Mouse (Mus musculus): ENCODE data around the gene Trim23. TPM values are rescaled to one million over a fixed set of nuclear protein-coding genes. Genes with fewer than 3 reads are reported as not detected.
"Not testable (repeated sequence)": the region's sequence is repeated elsewhere in the genome, so short reads cannot be mapped to it uniquely, and the experiment has no call there.

Trim23 gene
- polyA plus RNA-seq, 1 experiment from 2014 or later = 28.1 TPM

DNA sequence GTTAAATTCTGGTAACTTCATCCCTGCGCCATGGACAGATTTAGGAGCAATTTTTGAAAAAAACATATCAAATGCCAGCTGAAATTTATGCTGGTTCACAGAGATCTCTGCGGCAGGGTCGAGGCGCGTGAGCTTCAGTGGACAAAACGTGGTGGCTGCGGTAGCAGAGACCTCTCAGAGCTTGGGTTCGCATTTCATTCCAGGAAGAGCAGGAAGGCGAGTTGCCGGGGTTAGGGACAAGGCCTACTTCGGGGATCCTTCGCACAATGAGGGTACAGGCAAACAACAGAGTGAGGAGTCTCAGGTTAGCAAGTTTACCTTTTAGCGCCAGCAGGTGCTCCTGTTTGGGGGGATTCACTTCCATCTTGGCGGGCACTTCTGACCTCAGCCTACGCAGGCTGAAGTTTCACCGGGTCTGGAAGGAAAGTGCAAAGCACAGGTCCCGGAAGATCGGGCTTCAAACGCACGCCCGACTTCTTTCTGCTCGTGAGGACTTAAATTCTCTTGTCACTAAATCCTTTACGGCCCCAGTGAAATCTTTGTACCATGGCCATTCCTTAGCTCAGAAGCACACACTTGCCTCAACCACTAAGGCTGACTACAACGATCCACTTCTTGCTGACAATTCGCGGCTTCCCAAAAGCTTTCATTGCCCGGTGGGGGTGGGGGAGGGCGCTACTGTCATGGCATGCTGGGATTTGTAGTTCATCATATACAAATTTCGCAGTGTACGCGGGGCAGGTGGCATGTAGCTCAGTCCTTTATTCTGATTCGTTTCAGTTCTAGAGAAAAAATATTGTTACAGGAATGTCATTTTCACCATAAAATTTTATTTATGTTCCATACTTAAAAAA, 574 bp upstream of the Trim23 start, which contains the start of gene Trappc13:
TSS of gene Trappc13 (minus strand) at position 674 of the 854 bp plus-strand sequence.
- H3K4me3 ChIP-seq = peak within 1 kb of the TSS; percentile 87
- H3K36me3 ChIP-seq = peaks cover 3% of the 10 kb centered on the region
- H3K4me2 ChIP-seq (replicated peaks) = peak within 1 kb of the TSS; percentile 80
- peak within 1 kb of the TSS; percentile 85 for H3K9ac ChIP-seq
- ATAC-seq (ENCODE audit: low FRiP score) = peak; percentile 94
- H3K27me3 ChIP-seq = no peaks in the 10 kb centered on the region
- H3K27ac ChIP-seq = peak within 1 kb of the TSS; percentile 79
- H3K9me3 ChIP-seq (replicated peaks) = no peaks in the 10 kb centered on the region
- peaks cover 10% of the 10 kb centered on the region for H3K4me1 ChIP-seq
- under 1% methylated on average over 32 of the region's 32 CpGs for WGBS

- Histone ChIP-seq H3K9me3 (replicated peaks) (no peaks in the 10 kb centered on the region), H3K27ac (peak overlapping the region; percentile 79), H3K27me3 (no peaks in the 10 kb centered on the region), H3K4me2 (replicated peaks) (peak overlapping the region; percentile 61), H3K4me1 (peaks cover 10% of the 10 kb centered on the region), H3K4me3 (peak overlapping the region; percentile 87), H3K36me3 (peaks cover 6% of the 10 kb centered on the region), H3K9ac (peak overlapping the region; percentile 85)
- WGBS = 24% methylated on average over 13 of the region's 13 CpGs
- 0 out of 2 replicates have a peak, but pooled peaks have one; percentile 9 for ATAC-seq (ENCODE audit: low FRiP score)
These were observed 735 bp downstream of the Trim23 start for GRCm38 (mm10) chr13:104179176-104179888.

DNA sequence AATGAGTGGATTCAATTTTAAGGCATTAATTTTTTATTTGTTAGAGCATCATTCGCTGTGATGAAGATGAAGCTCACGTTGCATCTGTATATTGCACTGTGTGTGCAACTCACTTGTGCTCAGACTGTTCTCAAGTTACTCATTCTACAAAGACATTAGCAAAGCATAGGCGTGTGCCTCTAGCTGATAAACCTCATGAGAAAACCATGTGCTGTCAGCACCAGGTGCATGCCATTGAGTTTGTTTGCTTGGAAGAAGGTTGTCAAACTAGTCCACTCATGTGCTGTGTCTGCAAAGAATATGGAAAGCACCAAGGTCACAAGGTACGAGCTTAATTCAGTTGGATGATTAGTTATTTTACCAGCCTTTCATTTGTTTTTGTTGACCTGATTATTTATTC, 8.8 kb downstream of the Trim23 start:
- Histone ChIP-seq H3K4me1 (no peaks in the 10 kb centered on the region), H3K4me3 (no peak overlapping the region), H3K27ac (no peak overlapping the region), H3K4me2 (replicated peaks) (no peak overlapping the region), H3K9me3 (replicated peaks) (no peaks in the 10 kb centered on the region), H3K9ac (no peak overlapping the region), H3K27me3 (no peaks in the 10 kb centered on the region), H3K36me3 (peaks cover 35% of the 10 kb centered on the region)
- 89% methylated on average over 4 of the region's 4 CpGs for WGBS
- no peak for ATAC-seq (ENCODE audit: low FRiP score)

GRCm38 (mm10) chr13:104195891-104196290, 17.3 kb downstream of the Trim23 start:
- H3K27me3 ChIP-seq; H3K9ac ChIP-seq; H3K9me3 ChIP-seq (replicated peaks); H3K27ac ChIP-seq; H3K4me2 ChIP-seq (replicated peaks); H3K4me1 ChIP-seq; H3K4me3 ChIP-seq; ATAC-seq (ENCODE audit: low FRiP score): not testable (repeated sequence)
- H3K36me3 ChIP-seq = peaks cover 29% of the 10 kb centered on the region

DNA sequence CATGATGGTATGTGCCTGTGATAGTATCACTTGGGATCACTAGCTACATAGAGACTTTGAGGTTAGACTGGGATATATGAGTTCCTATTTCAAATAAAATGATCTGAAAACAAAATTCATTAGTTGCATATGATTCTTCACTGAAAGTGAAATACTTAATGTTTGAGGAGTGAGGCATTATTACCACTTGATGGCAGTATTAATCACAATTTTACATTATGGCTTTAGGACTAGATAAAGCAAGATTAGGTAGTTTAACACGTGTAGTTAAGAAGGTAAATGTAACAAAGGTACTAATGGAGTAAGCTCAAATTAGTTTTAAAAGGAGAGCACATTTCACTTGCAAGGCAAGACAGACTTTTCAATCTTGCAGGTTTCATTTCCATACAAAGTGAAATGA, 25.7 kb downstream of the Trim23 start:
- no peak for ATAC-seq (ENCODE audit: low FRiP score)
- 68% methylated on average over 1 of the region's 1 CpGs for WGBS
- no peaks in the 10 kb centered on the region for H3K9me3 ChIP-seq (replicated peaks)

DNA sequence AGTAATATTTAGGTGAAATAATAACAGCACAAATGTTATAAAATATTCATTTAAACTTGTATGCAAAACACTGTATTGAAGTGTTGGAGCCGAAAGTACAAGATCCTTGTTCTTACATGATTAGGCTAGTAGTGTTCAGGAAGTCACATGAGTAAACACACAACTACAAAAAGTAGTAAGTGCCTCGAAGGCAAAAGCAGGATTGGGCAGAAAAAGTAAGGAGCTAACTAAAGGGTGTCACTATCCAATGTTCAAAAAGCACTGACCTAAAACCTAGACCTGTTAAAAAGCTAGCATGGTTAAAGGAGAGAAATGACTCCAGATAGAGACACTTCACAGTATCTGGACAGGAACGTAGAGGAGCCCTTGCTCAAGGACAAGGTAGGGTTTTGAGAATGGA, 48.9 kb downstream of the Trim23 start:
- H3K4me2 ChIP-seq (replicated peaks) = peak overlapping the region; percentile 64
- ATAC-seq (ENCODE audit: low FRiP score) = no peak
- no peak overlapping the region for H3K27ac ChIP-seq
- H3K9me3 ChIP-seq (replicated peaks) = no peaks in the 10 kb centered on the region
- whole genome bisulfite sequencing = 76% methylated on average over 3 of the region's 3 CpGs
- H3K36me3 ChIP-seq = no peaks in the 10 kb centered on the region
- peaks cover 14% of the 10 kb centered on the region for H3K4me1 ChIP-seq
- H3K9ac ChIP-seq = no peak overlapping the region
- H3K27me3 ChIP-seq = no peaks in the 10 kb centered on the region
- H3K4me3 ChIP-seq = peak overlapping the region; percentile 71

More for the DNA sequence above, 25.7 kb downstream of the Trim23 start:
- Histone ChIP-seq H3K4me1 (no peaks in the 10 kb centered on the region), H3K9ac (no peak overlapping the region), H3K36me3 (peaks cover 19% of the 10 kb centered on the region), H3K27ac (no peak overlapping the region), H3K4me3 (no peak overlapping the region), H3K4me2 (replicated peaks) (no peak overlapping the region), H3K27me3 (no peaks in the 10 kb centered on the region)

- H3K9ac ChIP-seq = peak within 1 kb of the TSS; percentile 79
- H3K27ac ChIP-seq = peak within 1 kb of the TSS; percentile 89
- H3K4me2 ChIP-seq (replicated peaks) = peak within 1 kb of the TSS; percentile 64
- H3K4me1 ChIP-seq = peaks cover 14% of the 10 kb centered on the region
- under 1% methylated on average over 55 of the region's 55 CpGs for WGBS
- peak within 1 kb of the TSS; percentile 71 for H3K4me3 ChIP-seq
- ATAC-seq (ENCODE audit: low FRiP score) = peak; percentile 99
- H3K27me3 ChIP-seq = no peaks in the 10 kb centered on the region
- no peaks in the 10 kb centered on the region for H3K36me3 ChIP-seq
- no peaks in the 10 kb centered on the region for H3K9me3 ChIP-seq (replicated peaks)
These were observed 49.9 kb downstream of the Trim23 start, which contains the start of the genes Cenpk and Ppwd1 for GRCm38 (mm10) chr13:104228384-104229066. Gene Cenpk, plus strand, starts transcription at chr13:104228611. Gene Ppwd1, minus strand, starts transcription at chr13:104228843.

GRCm38 (mm10) chr13:104229181-104229580, 50.6 kb downstream of the Trim23 start:
- Histone ChIP-seq H3K4me1 (peaks cover 14% of the 10 kb centered on the region), H3K36me3 (no peaks in the 10 kb centered on the region), H3K9ac (peak overlapping the region; percentile 79), H3K27me3 (no peaks in the 10 kb centered on the region), H3K4me3 (peak overlapping the region; percentile 71), H3K27ac (0 out of 2 replicates have a peak overlapping the region, but pooled peaks have one; percentile 44), H3K4me2 (replicated peaks) (peak overlapping the region; percentile 64), H3K9me3 (replicated peaks) (no peaks in the 10 kb centered on the region)
- WGBS = 5% methylated on average over 15 of the region's 15 CpGs
- ATAC-seq (ENCODE audit: low FRiP score) = peak; percentile 65

Other genes starting within 250 kb of the Trim23 start
- gene Nln, start 69.2 kb upstream of the Trim23 start, polyA plus RNA-seq (2016; fragmentation: Nextera tagmentation; extraction: Ambion mirVana) = 29.2 and 31.2 TPM in 2 replicates
- gene Sgtb, start 69.1 kb upstream of the Trim23 start, polyA plus RNA-seq (2016; fragmentation: Nextera tagmentation; extraction: Ambion mirVana) = 26.9 and 28.9 TPM in 2 replicates
- gene Trappc13, start 328 bp upstream of the Trim23 start, polyA plus RNA-seq (2016; fragmentation: Nextera tagmentation; extraction: Ambion mirVana) = 73.4 and 77.6 TPM in 2 replicates
- gene Cenpk, start 49.8 kb downstream of the Trim23 start, polyA plus RNA-seq (2016; fragmentation: Nextera tagmentation; extraction: Ambion mirVana) = 43.1 and 46.2 TPM in 2 replicates
- gene Ppwd1, start 50.0 kb downstream of the Trim23 start, polyA plus RNA-seq (2016; fragmentation: Nextera tagmentation; extraction: Ambion mirVana) = 13.1 and 13.6 TPM in 2 replicates
- gene Adamts6, start 109.0 kb downstream of the Trim23 start, polyA plus RNA-seq (2016; fragmentation: Nextera tagmentation; extraction: Ambion mirVana) = 3.9 and 4.2 TPM in 2 replicates

All from hindbrain, embryonic 12.5 days (tissue).